Mouse (Mus musculus): ENCODE data around the gene Col19a1.

Gene Col19a1

DNA sequence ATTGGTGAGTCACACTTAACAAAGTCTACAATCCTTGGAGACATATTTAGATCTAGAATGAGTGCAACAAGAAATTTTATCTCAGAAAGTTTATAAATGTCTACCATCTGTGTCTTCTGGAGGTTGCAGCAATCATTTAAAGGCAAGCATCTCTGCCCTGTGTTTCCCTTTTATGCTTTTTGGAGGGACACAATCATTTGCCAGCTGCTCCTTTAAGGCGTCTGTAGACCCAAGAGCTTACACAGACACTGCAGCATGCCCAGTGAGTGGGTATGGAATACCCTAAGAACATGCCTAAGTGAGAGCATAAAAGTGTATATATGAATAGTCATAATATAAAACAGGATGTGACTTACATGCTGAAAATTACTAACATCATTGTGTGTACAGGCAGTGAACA lies 357.7 kb downstream of the Col19a1 start:
- DNase-seq (ENCODE audit: low spot score in 2 of 2) = peak in 1 of 2 experiments; percentile 68

DNA sequence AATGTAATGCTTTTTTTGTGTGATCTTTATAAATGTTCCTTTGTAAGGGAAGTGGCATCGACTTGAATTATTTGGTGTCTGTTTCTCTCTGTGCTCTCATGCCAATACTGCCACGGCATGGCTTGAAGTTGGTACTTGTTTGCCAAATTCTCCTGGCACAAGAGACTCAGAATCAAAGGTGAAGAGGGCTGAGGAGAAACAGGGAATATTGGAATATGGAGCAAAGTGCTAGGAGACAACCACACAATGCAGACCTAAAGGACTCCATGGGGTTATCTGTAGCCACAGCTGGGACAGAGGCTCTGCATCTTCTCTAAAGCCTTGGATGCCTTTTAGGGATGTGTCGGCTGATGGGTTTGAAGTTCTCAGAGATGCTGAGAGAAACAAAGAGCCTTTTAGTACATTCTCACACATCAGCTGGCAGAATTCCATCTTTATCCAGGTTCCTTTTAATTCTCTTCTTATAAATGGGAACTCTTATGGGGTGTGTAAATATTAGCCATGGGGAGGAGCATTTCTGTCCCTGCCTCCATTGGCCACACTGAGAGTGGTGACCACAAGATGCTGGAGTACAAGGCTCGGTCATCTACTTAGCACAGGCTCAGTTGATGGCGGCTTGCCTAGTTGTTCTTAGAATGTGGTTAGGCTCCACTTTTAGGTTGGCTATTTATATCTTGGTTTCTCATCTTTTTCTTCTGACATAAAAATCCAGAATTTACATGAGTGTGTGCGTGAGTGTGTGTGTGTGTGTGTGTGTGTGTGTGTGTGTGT lies 360.1 kb downstream of the Col19a1 start:
- no peak for DNase-seq (ENCODE audit: low spot score in 2 of 2)

DNA sequence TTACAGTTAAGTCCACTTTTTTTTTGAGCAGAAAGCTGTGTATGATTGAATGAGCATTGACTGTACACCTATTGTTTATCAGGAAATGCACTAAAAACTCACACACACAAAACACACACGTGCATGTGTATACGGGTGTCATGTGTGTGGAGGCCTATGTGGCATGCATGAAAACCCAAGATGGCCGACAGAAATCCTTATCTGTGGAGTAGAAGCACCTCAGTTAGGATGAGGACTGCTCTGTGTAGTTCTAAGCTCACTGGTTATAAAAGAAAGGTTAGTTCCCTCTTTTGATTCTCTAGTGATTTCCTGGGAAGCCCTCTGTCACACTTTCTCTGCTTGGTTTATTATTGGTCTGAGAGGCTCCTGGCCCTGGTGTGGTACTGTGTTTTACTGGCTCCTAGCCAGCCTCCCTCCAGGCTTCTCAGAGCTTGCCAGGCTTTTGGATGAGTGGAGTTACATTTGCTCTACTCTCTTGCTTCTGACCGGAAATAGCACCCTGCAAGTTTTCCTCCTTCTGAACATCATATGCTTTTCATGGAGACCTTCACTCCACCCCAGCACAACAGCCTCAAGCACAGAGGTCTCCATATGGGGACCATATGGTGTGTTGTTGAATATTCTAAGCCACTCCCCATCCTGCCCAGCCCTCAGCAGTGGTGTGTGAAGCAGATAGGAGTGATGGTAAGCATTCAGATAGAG lies 361.3 kb downstream of the Col19a1 start:
- peak; percentile 52 to 56 for DNase-seq (ENCODE audit: low spot score in 2 of 2)

DNA sequence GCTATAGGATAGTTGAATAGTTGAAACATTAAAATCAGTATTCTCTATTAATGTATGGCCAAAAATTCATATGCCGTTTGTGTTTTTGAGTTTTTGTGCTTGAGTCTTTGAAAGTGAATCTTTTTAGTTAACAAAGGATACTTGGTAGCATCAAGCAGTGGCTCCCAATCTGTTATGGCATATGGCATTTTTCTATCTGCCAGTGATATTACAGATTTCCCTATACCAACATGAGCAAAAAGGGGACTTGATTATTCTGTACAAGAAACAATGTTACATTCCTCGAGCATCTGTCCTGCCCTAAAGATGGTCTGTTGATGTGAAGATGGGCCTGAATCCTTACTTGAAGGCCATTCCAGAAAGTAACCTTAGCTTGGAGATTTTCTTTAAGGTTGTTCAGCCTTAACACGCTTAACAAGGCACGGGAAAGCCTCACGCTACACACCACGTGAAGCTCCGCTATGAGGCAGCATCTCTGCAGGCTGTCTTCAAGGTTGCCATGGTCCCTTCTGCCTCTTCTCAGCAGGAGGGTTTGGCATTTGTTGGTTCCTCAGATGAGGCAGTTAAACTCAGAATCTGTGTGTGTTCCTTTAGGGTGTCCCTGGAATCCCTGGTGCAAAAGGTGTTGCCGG lies 364.2 kb downstream of the Col19a1 start:
- DNase-seq (ENCODE audit: low spot score in 2 of 2) = peak; percentile 64 to 84

DNA sequence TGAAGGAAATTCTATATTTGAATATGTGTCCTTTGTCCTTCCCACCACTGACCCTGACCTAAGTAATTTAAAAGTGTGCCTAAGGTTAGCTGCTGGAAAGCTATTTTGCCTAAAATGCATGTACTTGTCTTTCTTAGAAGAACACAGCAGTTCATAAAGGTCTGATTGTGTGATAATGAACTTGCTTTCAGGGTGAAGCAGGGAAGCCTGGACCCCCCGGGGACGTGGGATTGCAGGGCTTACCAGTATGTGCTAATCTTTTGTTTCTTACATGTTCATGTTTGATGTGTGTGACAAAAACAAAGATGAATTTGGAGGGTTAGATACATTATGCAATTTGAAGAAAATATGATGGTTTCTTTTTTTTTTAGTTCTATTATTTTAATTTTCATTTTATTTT lies 365.0 kb downstream of the Col19a1 start:
- DNase-seq (ENCODE audit: low spot score in 2 of 2) = no peak

DNA sequence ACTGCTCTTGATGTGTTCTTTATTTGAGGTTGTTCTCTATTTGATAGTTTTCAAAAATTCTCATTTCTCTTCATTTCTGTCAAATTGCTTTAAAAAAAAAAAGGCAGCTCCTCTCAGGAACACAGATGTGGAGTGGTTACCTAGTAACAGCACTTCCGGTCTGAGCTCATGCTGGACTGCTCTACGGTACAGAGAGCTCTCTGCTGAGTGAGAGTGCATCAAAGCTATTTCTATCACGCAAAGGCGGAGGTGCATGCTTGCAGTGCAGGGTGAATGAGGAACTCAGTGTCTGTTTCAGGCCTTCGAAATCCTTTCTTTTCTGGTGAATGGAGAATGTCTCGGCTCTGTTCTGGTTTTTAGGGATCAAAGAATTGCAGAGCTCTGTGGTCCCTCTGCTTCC lies 368.2 kb downstream of the Col19a1 start:
- peak in 1 of 2 experiments; percentile 43 for DNase-seq (ENCODE audit: low spot score in 2 of 2)

Measured in right cerebral cortex, postnatal 10 days (tissue).